Mouse (Mus musculus) intestine, postnatal 0 days (tissue): ENCODE measurements at regions not wholly inside any gene's neighbourhood (a gene's known extent, or its start where the extent isn't known, plus 50 kb on each side); places are given as distances from the start of the nearest gene placed in this dataset.

Experiments used
- ATAC-seq: fragments of 200-750 bp; cut with Nextera tagmentation; 2 replicates; pipeline ENCODE4 v1.8.0; 2017; ENCODE audit warnings: mild to moderate bottlenecking, moderate TSS enrichment, moderate library complexity
- H3K27ac ChIP-seq: fragments of 300-500 bp; sonication (generic); 2 replicates; pipeline ENCODE4 v1.5.1; 2014; ENCODE audit warnings: mild to moderate bottlenecking, low read depth, low read length, moderate library complexity
- H3K27me3 ChIP-seq: fragments of 300-500 bp; sonication (generic); replicated peaks from 2 replicates; pipeline ENCODE4 v1.6.1; 2014; ENCODE audit warnings: low read length, mixed read lengths; ENCODE audit not compliant: control insufficient read depth, insufficient read depth
- H3K36me3 ChIP-seq: fragments of 300-500 bp; sonication (generic); 2 replicates; pipeline ENCODE4 v1.6.1; 2014; ENCODE audit warnings: mild to moderate bottlenecking, moderate library complexity; ENCODE audit not compliant: control insufficient read depth, insufficient read depth
- H3K4me1 ChIP-seq: fragments of 300-500 bp; sonication (generic); replicated peaks from 2 replicates; pipeline ENCODE4 v1.6.1; 2014; ENCODE audit warnings: antibody characterized with exemption, low read length, mixed read lengths; ENCODE audit not compliant: control insufficient read depth, insufficient read depth
- H3K4me2 ChIP-seq: fragments of 300-500 bp; sonication (generic); replicated peaks from 2 replicates; pipeline ENCODE4 v1.6.1; 2014; ENCODE audit warnings: low read depth, mild to moderate bottlenecking, moderate library complexity
- H3K4me3 ChIP-seq: fragments of 300-500 bp; sonication (generic); 2 replicates; pipeline ENCODE4 v1.5.1; 2014; ENCODE audit warnings: low read depth, low read length
- H3K9ac ChIP-seq: fragments of 300-500 bp; sonication (generic); 2 replicates; pipeline ENCODE4 v1.6.1; 2014; ENCODE audit warnings: mild to moderate bottlenecking, low read depth, low read length
- H3K9me3 ChIP-seq: fragments of 300-500 bp; sonication (generic); 2 replicates; pipeline ENCODE4 v1.6.1; 2016; ENCODE audit warnings: mixed run types; ENCODE audit not compliant: control insufficient read depth
- CTCF ChIP-seq: sonication (generic); IDR thresholded peaks from 2 replicates; pipeline ENCODE4 v1.5.1; 2016; ENCODE audit warnings: low read depth, mild to moderate bottlenecking, control low read depth, antibody characterized with exemption, moderate library complexity
- WGBS: fragments of 180-500 bp; shearing (Covaris S2); extraction: QIAGEN DNeasy Blood & Tissue Kit; methylation state at CpG from one replicate; pipeline ENCODE4 v1.1.7; 2014; 5-methylcytosine and 5-hydroxymethylcytosine counted together

DNA sequence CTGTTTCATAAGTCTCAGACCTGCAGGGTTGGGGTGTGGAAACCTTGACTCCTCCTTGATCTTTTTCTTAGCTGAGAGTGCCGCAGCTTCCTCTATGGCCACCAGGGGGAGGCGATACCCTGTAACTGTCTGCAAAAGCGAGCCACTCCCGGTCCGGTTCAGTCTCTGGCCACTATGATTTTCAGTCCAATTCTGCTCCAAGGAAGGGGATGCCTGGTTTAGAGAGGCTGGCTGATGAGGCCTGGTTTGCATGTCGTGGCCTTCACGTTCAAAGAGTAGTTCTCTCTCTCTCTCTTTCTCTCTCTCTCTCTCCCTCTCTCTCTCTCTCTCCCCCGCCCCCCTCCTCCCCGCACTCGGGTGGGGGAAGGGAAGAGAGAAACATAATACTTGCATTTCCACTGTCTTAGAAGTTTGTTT lies 70.3 kb upstream of the Thpo start:
- Histone ChIP-seq H3K27me3 (no peaks in the 10 kb centered on the region), H3K4me1 (no peaks in the 10 kb centered on the region), H3K4me2 (peak overlapping the region; percentile 61), H3K9ac (no peak overlapping the region), H3K36me3 (no peaks in the 10 kb centered on the region), H3K4me3 (peak overlapping the region; percentile 16; the same call in 1 of the 2 replicates), H3K9me3 (no peaks in the 10 kb centered on the region), H3K27ac (no peak overlapping the region)
- 4% methylated on average over 7 of the region's 10 CpGs for WGBS
- TF ChIP-seq CTCF = peak; percentile 92
- ATAC-seq = peak; percentile 49

DNA sequence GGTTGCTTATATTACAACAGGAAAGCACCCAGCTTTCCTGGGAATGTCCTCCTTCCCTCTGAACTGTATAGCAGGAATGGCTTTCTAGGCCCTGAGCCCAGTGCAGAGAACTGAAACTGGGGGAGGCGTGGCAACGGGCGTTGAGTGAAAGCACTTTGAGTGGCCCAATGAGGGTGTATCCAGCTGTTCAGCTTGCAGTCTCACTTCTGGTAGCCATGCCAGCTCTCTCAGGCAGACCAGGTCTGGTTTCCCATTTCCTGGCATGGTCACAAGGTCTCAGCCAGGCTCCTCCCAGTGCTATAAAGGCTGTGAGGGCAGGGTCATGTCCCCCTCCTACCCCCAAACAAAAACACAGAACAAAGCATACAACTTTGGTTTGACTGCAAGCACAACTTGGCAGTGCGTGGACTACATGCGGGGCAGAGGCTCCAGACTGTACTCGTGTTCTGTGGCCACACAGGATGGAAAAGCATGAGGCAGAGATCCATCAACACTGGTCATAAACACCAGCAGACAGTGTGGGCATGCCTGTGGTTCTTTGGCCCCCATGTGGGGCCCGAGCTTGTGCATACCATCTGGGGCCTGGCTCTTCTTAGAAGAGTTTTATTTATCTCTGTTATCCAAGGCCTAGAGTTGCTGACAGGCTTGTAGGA lies 69.1 kb upstream of the Thpo start:
- Histone ChIP-seq H3K9ac (no peak overlapping the region), H3K27ac (no peak overlapping the region), H3K9me3 (no peaks in the 10 kb centered on the region), H3K27me3 (no peaks in the 10 kb centered on the region), H3K4me3 (no peak overlapping the region), H3K4me2 (no peak overlapping the region), H3K36me3 (no peaks in the 10 kb centered on the region), H3K4me1 (no peaks in the 10 kb centered on the region)
- TF ChIP-seq CTCF = no peak
- ATAC-seq = 0 out of 2 replicates have a peak, but pooled peaks have one; percentile 45
- WGBS = 55% methylated on average over 7 of the region's 7 CpGs

DNA sequence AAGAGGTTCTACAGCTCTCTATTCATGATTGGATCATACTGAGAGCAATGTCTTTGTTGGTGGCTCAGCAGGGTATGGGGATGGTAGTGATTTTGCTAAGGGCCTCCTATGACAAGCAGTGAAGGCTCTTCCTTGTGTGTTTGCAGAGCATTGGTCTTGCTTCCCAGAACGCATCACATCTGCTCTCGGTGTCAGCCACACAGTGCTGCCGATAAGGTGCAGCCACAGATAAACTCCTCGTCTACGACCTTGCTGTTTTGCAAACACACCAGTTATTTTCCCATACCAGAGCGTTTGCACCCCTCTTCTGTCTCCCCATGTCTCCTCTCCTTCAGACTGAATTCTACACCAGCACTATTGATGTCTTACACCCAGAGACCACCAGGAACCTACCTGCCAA lies 68.4 kb upstream of the Thpo start:
- TF ChIP-seq CTCF = no peak
- no peak overlapping the region for H3K27ac ChIP-seq
- no peak for ATAC-seq

DNA sequence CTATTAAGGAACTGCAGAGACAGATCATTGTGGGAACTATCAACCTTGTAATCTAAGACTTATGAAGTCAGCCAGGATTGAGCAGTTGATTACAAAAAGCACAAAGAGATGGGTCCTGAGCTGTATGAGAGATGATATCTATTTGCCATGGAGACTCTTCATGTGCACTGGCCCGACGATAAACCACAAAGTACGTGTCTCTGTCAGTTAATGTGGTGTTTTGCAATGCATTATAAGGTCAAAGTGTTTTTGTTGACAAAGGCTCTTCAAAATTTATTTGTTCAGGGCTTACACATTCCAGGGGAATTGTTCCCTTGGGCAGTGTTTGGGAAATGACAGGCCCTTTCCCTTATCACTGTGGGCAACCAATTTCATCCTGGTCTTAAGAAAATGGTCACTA lies 65.7 kb upstream of the Thpo start:
- Histone ChIP-seq H3K36me3 (no peaks in the 10 kb centered on the region), H3K27me3 (no peaks in the 10 kb centered on the region), H3K4me2 (no peak overlapping the region), H3K27ac (no peak overlapping the region), H3K9ac (no peak overlapping the region), H3K4me3 (no peak overlapping the region), H3K9me3 (no peaks in the 10 kb centered on the region), H3K4me1 (no peaks in the 10 kb centered on the region)
- no peak for TF ChIP-seq CTCF
- 92% methylated on average over 3 of the region's 3 CpGs for WGBS
- no peak for ATAC-seq

More for the DNA sequence above, 68.4 kb upstream of the Thpo start:
- Histone ChIP-seq H3K27me3 (no peaks in the 10 kb centered on the region), H3K4me3 (no peak overlapping the region), H3K9me3 (no peaks in the 10 kb centered on the region), H3K4me2 (no peak overlapping the region), H3K4me1 (no peaks in the 10 kb centered on the region), H3K9ac (no peak overlapping the region), H3K36me3 (no peaks in the 10 kb centered on the region)
- WGBS = 62% methylated on average over 6 of the region's 6 CpGs

DNA sequence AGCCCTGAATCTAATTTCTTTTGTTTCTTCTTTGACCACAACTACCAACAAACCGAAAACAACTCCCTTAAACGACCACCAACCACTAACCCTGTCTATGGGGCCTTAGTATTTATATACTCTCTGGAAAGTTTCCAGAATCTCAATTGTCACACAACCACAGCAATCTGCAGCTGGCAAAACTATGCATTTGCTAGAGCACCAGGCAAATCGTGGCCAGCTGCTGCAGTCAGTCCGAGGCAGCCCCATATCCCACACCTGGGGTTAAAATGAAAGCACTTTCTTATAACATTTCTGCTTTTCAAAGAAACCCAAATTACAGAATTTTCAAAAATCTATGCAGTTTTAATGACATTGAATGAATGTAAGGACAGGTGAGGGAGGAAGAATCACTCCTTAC lies 63.8 kb upstream of the Thpo start:
- Histone ChIP-seq H3K9me3 (no peaks in the 10 kb centered on the region), H3K27ac (no peak overlapping the region), H3K4me2 (no peak overlapping the region), H3K4me1 (no peaks in the 10 kb centered on the region), H3K36me3 (no peaks in the 10 kb centered on the region), H3K9ac (no peak overlapping the region), H3K4me3 (no peak overlapping the region), H3K27me3 (no peaks in the 10 kb centered on the region)
- TF ChIP-seq CTCF = no peak
- ATAC-seq = no peak
- WGBS = 60% methylated on average over 4 of the region's 4 CpGs

DNA sequence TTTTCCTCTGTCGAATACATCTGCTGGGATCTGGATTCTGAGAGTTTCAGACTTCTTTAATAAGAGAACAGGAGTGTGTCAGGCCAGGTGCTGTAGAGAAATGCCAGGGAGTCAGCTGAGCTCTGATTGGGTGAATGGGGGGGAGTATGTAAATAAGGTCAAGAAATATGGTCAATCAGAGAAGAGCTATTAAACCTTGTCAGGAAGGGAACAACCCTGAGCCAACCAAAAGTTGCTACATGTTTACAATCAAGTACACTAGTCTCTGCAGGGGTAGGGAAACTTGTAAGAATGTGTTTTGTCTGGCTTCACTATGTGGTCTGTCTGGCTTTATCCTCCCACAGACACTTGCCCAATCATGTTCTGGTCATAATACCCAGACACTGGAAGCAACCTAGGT lies 60.4 kb upstream of the Thpo start:
- no peaks in the 10 kb centered on the region for H3K36me3 ChIP-seq
- H3K9me3 ChIP-seq = no peaks in the 10 kb centered on the region
- H3K4me1 ChIP-seq = no peaks in the 10 kb centered on the region
- no peak overlapping the region for H3K4me2 ChIP-seq
- WGBS = 64% methylated on average over 1 of the region's 1 CpGs
- no peak overlapping the region for H3K9ac ChIP-seq
- H3K27me3 ChIP-seq = no peaks in the 10 kb centered on the region
- TF ChIP-seq CTCF = no peak
- no peak for ATAC-seq
- no peak overlapping the region for H3K4me3 ChIP-seq
- H3K27ac ChIP-seq = no peak overlapping the region
